Mouse (Mus musculus) mesoderm, embryonic 11.5 days (tissue): ENCODE results near the gene Caly.
A peak's percentile ranks its signal among the peaks of the same experiment; 100 is the strongest.

ENCODE experiments used
- DNase-seq: peaks from one replicate; pipeline ENCODE4 v3.0.0-alpha.2; 2012; ENCODE audit warnings: low read depth, low spot score

Caly gene

GRCm38 (mm10) chr7:140081408-140082241 lies 723 bp downstream of the Caly start:
- DNase-seq = no peak

GRCm38 (mm10) chr7:140080503-140081156 lies 1.7 kb downstream of the Caly start:
- DNase-seq = peak; percentile 92

GRCm38 (mm10) chr7:140078711-140079110 lies 3.6 kb downstream of the Caly start:
- DNase-seq = peak; percentile 82

GRCm38 (mm10) chr7:140077698-140078097 lies 4.7 kb downstream of the Caly start:
- DNase-seq = no peak

- no peak for DNase-seq
Measured at GRCm38 (mm10) chr7:140070042-140070711, 12.2 kb downstream of the Caly start.

GRCm38 (mm10) chr7:140067397-140067796 lies 15.0 kb downstream of the Caly start:
- no peak for DNase-seq

GRCm38 (mm10) chr7:140063092-140063491 lies 19.3 kb downstream of the Caly start:
- DNase-seq = peak; percentile 81

GRCm38 (mm10) chr7:140062307-140062706 lies 20.0 kb downstream of the Caly start:
- peak; percentile 47 for DNase-seq

- DNase-seq = no peak
Measured at GRCm38 (mm10) chr7:140061832-140062130, 20.6 kb downstream of the Caly start.

GRCm38 (mm10) chr7:140060936-140061831 lies 21.2 kb downstream of the Caly start:
- peak; percentile 81 for DNase-seq

- DNase-seq = no peak
Measured at GRCm38 (mm10) chr7:140059601-140060000, 22.7 kb downstream of the Caly start.

- DNase-seq = no peak
Measured at GRCm38 (mm10) chr7:140058528-140058927, 23.8 kb downstream of the Caly start.

- peak; percentile 90 for DNase-seq
Measured at GRCm38 (mm10) chr7:140057413-140058407, 24.6 kb downstream of the Caly start.

GRCm38 (mm10) chr7:140054124-140054523 lies 28.2 kb downstream of the Caly start:
- DNase-seq = no peak

GRCm38 (mm10) chr7:140049115-140049689 lies 33.1 kb downstream of the Caly start:
- DNase-seq = peak; percentile 66

- no peak for DNase-seq
Measured at GRCm38 (mm10) chr7:140048361-140049114, 33.8 kb downstream of the Caly start, which contains the start of gene Msx3. Gene Msx3, minus strand, starts transcription at chr7:140049089.

GRCm38 (mm10) chr7:140047811-140048311 lies 34.5 kb downstream of the Caly start:
- DNase-seq = peak; percentile 35

- no peak for DNase-seq
Measured at GRCm38 (mm10) chr7:140045546-140045945, 36.8 kb downstream of the Caly start.

- DNase-seq = no peak
Measured at GRCm38 (mm10) chr7:140042728-140043127, 39.6 kb downstream of the Caly start.
